8 mouse cellular contexts compared by ENCODE assay signal in genomic region chr3:58163806-58164205, GRCm38 (mm10).
DNase-seq lines count a peak whose midpoint lies in the region; ATAC-seq lines count a peak whose summit lies in the region.

No protein-coding gene starts in this region.

- H3K4me3 ChIP-seq in limb, embryonic 12.5 days (replicated peaks): no peak overlapping the region
- H3K4me3 ChIP-seq in midbrain, embryonic 15.5 days: no peak overlapping the region

- no peak overlapping the region for H3K9ac ChIP-seq in limb, embryonic 12.5 days (replicated peaks)
- no peak overlapping the region for H3K9ac ChIP-seq in midbrain, embryonic 15.5 days

- ATAC-seq in limb, embryonic 12.5 days (ENCODE audit: insufficient number of reproducible peaks, insufficient read depth, low FRiP score, low TSS enrichment, low read depth): 0 out of 2 replicates have a peak, but pooled peaks have one; percentile 28
- ATAC-seq in midbrain, embryonic 15.5 days (replicated peaks): 0 out of 2 replicates have a peak, but pooled peaks have one; percentile 22

- peaks cover 2% of the 10 kb centered on the region for H3K4me1 ChIP-seq in limb, embryonic 12.5 days (replicated peaks)
- H3K4me1 ChIP-seq in midbrain, embryonic 15.5 days: 0 out of 2 replicates have a peak, but pooled peaks cover 5% of the 10 kb centered on the region

- no peaks in the 10 kb centered on the region for H3K36me3 ChIP-seq in limb, embryonic 12.5 days
- no peaks in the 10 kb centered on the region for H3K36me3 ChIP-seq in midbrain, embryonic 15.5 days (replicated peaks)

- 6% methylated on average over 10 of the region's 10 CpGs for WGBS in limb, embryonic 12.5 days
- WGBS in midbrain, embryonic 15.5 days: 7% methylated on average over 10 of the region's 10 CpGs

- no peaks in the 10 kb centered on the region for H3K27me3 ChIP-seq in limb, embryonic 12.5 days
- H3K27me3 ChIP-seq in midbrain, embryonic 15.5 days (replicated peaks): no peaks in the 10 kb centered on the region

- H3K4me2 ChIP-seq in limb, embryonic 12.5 days: no peak overlapping the region
- H3K4me2 ChIP-seq in midbrain, embryonic 15.5 days: no peak overlapping the region

- DNase-seq in urinary bladder, adult 18-20 months (ENCODE audit: low spot score in 2 of 2): peak; percentile 35 to 49
- DNase-seq in urinary bladder, adult 2 months (ENCODE audit: low spot score): no peak
- peak; percentile 79 for DNase-seq in embryo, embryonic 11.5 days (ENCODE audit: low read depth, low spot score)
- peak; percentile 79 for DNase-seq in heart, adult 8-10 months (ENCODE audit: low spot score)
- DNase-seq in kidney, adult 9 months: peak; percentile 88
- peak; percentile 41 to 62 for DNase-seq in spleen, postnatal 4 days (ENCODE audit: low spot score in 2 of 2)

- no peak overlapping the region for H3K27ac ChIP-seq in limb, embryonic 12.5 days
- no peak overlapping the region for H3K27ac ChIP-seq in midbrain, embryonic 15.5 days

- H3K9me3 ChIP-seq in limb, embryonic 12.5 days: no peaks in the 10 kb centered on the region
- H3K9me3 ChIP-seq in midbrain, embryonic 15.5 days: no peaks in the 10 kb centered on the region
